Mouse (Mus musculus) intestine, embryonic 14.5 days (tissue): Measurements from ENCODE around the gene Glyctk. TPM values are rescaled to one million over a fixed set of nuclear protein-coding genes. Genes with fewer than 3 reads are reported as not detected.

ENCODE experiments used
- ATAC-seq: fragments of 200-750 bp; cut with Nextera tagmentation; replicated peaks from 2 replicates; pipeline ENCODE4 v1.8.0; 2017; ENCODE audit warnings: low read depth, moderate number of reproducible peaks, moderate TSS enrichment, moderate library complexity; ENCODE audit not compliant: low FRiP score, low TSS enrichment
- DNase-seq: peaks from one replicate; pipeline ENCODE4 v3.0.0-alpha.2; 2018; ENCODE audit warnings: low spot score
- H3K27ac ChIP-seq: fragments of 300-500 bp; sonication (generic); 2 replicates; pipeline ENCODE4 v1.5.1; 2014; ENCODE audit warnings: low read depth, mild to moderate bottlenecking, control low read depth
- H3K27me3 ChIP-seq: fragments of 300-500 bp; sonication (generic); replicated peaks from 2 replicates; pipeline ENCODE4 v1.6.1; 2014; ENCODE audit warnings: low read length, control low read depth; ENCODE audit not compliant: control insufficient read depth, insufficient read depth
- H3K36me3 ChIP-seq: fragments of 300-500 bp; sonication (generic); 2 replicates; pipeline ENCODE4 v1.6.1; 2014; ENCODE audit warnings: low read length, control low read depth; ENCODE audit not compliant: control insufficient read depth, insufficient read depth
- H3K4me1 ChIP-seq: fragments of 300-500 bp; sonication (generic); replicated peaks from 2 replicates; pipeline ENCODE4 v1.6.1; 2014; ENCODE audit warnings: low read length, control low read depth, mixed read lengths; ENCODE audit not compliant: control insufficient read depth, insufficient read depth
- H3K4me2 ChIP-seq: fragments of 300-500 bp; sonication (generic); 2 replicates; pipeline ENCODE4 v1.6.1; 2014; ENCODE audit warnings: low read length
- H3K4me3 ChIP-seq: fragments of 300-500 bp; sonication (generic); 2 replicates; pipeline ENCODE4 v1.5.1; 2014; ENCODE audit warnings: low read depth, low read length, control low read depth, mixed read lengths
- H3K9ac ChIP-seq: fragments of 300-500 bp; sonication (generic); 2 replicates; pipeline ENCODE4 v1.6.1; 2014; ENCODE audit warnings: mild to moderate bottlenecking, low read length
- H3K9me3 ChIP-seq: fragments of 300-500 bp; sonication (generic); 2 replicates; pipeline ENCODE4 v1.6.1; 2016; ENCODE audit warnings: low read length, control low read depth; ENCODE audit not compliant: control insufficient read depth
- WGBS: fragments of 180-500 bp; shearing (Covaris S2); extraction: QIAGEN DNeasy Blood & Tissue Kit; methylation state at CpG from one replicate; pipeline ENCODE4 v1.1.7; 2014; 5-methylcytosine and 5-hydroxymethylcytosine counted together
- polyA plus RNA-seq: library from polyadenylated mRNA; unstranded; fragments of >200 nt; fragmentation: Nextera tagmentation; extraction: Ambion mirVana; gene quantifications from 2 replicates; pipeline ENCODE4 v1.2.1, GENCODE M21; 2014

Gene Glyctk
- polyA plus RNA-seq, result 1.7 TPM in 2 replicates

GRCm38 (mm10) chr9:106158037-106158491, at the start of gene Glyctk:
TSS of gene Glyctk (minus strand) at chr9:106158138.
- no peak within 1 kb of the TSS for H3K4me2 ChIP-seq
- H3K27me3 ChIP-seq, result no peaks in the 10 kb centered on the region
- no peak within 1 kb of the TSS for H3K27ac ChIP-seq
- H3K4me1 ChIP-seq, result no peaks in the 10 kb centered on the region; the same call in 1 of the 2 replicates
- no peak within 1 kb of the TSS for H3K9ac ChIP-seq
- 66% methylated on average over 6 of the region's 6 CpGs for WGBS
- no peak within 1 kb of the TSS for H3K4me3 ChIP-seq
- H3K9me3 ChIP-seq, result no peaks in the 10 kb centered on the region
- no peaks in the 10 kb centered on the region for H3K36me3 ChIP-seq
- DNase-seq, result no peak
- ATAC-seq, result no peak

DNA sequence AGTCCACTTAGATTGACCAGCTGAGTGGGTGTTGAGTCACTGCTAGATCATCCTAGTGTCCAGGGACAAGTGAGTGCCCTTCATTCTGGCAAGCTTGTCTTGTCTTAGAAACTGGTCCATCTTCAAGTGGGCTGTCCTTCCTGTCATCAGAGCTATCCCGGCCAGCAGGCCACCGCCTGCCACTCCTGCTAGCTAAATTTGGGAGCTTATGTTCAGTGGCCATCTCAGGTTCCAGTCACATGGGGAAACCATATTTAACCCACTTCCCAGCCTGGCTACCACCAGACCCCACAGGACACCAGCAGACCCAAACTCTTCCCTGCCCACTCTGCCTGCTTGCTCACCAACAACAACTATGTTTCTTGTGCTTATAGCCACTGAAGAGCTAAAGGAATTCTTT, 48.6 kb upstream of the Glyctk start:
- peaks cover 18% of the 10 kb centered on the region for H3K4me1 ChIP-seq
- no peak overlapping the region for H3K4me3 ChIP-seq
- ATAC-seq, result no peak
- WGBS, result 71% methylated on average over 2 of the region's 2 CpGs
- H3K36me3 ChIP-seq, result peaks cover 24% of the 10 kb centered on the region
- no peaks in the 10 kb centered on the region for H3K9me3 ChIP-seq
- no peaks in the 10 kb centered on the region for H3K27me3 ChIP-seq
- no peak overlapping the region for H3K9ac ChIP-seq
- no peak overlapping the region for H3K4me2 ChIP-seq
- H3K27ac ChIP-seq, result no peak overlapping the region
- DNase-seq, result no peak

DNA sequence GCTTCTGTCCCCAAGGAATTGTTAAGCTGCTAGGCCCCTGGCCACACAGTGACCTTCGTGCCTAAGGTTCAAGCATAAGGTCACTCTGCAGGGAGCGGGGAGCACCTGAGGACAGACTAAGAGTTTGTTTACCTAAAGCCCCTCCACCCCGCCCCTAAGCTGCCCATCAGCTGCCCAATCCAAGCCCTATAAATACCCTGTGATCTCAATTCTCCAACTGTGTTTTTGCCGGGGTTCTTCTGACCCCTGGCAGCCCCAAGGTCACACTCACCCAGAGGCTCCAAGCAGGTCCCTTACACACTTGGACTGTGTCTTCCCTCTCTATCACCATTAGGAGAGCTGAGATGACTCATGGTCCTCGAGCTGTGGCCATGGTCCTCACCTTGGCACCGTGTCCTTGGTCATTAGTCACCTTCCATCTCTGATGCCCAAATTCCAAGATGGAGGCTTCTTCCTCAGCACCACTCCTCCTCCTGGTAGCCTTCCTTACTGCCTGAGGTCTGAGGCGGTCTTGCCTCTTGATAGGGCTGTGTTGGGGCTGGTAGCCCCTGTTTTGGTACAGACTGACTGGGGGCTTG, 47.9 kb upstream of the Glyctk start:
- Histone ChIP-seq H3K9me3 (no peaks in the 10 kb centered on the region), H3K36me3 (peaks cover 24% of the 10 kb centered on the region), H3K4me1 (peaks cover 18% of the 10 kb centered on the region), H3K27ac (no peak overlapping the region), H3K4me2 (no peak overlapping the region), H3K9ac (no peak overlapping the region), H3K27me3 (no peaks in the 10 kb centered on the region), H3K4me3 (no peak overlapping the region)
- no peak for DNase-seq
- whole genome bisulfite sequencing, result 68% methylated on average over 7 of the region's 7 CpGs
- ATAC-seq, result no peak

GRCm38 (mm10) chr9:106203990-106204851, 46.3 kb upstream of the Glyctk start:
- Histone ChIP-seq H3K4me1 (peaks cover 24% of the 10 kb centered on the region), H3K9ac (peak overlapping the region; percentile 1; the same call in 1 of the 2 replicates), H3K27me3 (no peaks in the 10 kb centered on the region), H3K36me3 (peaks cover 16% of the 10 kb centered on the region), H3K4me2 (peak overlapping the region; percentile 66), H3K27ac (no peak overlapping the region), H3K9me3 (no peaks in the 10 kb centered on the region), H3K4me3 (peak overlapping the region; percentile 63; the same call in 1 of the 2 replicates)
- WGBS, result 65% methylated on average over 7 of the region's 7 CpGs
- ATAC-seq (no peak), DNase-seq (no peak)

DNA sequence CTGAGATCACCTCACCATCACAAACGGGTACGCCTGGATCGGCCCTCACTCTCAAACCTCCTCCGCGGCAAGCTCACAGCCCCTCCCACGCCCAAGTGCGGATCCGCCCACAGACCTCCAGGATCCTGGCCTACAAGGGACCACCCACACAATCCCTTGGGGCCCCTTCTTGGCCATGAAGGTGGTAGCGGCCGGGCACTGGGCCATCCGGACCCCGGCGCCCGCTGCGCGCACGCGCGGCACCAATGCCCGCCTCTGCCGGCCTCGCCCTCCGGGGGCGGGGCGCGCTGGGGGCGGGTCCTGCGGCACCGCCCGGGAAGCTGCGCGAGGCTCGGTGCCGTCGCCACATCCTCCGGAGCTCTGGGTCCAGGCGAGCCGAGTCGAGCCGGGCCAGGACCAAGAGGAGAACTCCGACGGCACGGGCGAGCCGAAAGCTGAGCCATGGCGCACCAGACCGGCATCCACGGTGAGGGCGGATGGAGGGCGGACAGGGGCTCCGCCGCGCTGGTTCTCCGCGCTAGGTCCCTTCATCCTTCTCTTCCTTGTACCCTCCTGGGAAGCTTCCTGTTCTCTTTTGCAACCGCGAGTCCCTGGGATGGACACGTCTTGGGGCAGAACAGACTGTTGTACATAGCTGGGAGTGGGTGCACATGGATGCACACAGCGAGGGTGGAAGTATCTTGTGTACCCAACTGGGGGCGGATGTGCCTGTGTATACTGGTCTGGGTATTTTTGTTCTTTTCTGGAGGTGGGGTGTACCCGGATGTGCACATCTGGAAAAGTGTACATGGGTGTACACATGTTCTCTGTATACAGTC, 45.1 kb upstream of the Glyctk start, which contains the start of gene Twf2:
Gene Twf2, plus strand, starts transcription at position 290 of the 818 bp plus-strand sequence.
- peaks cover 7% of the 10 kb centered on the region for H3K36me3 ChIP-seq
- H3K27me3 ChIP-seq, result no peaks in the 10 kb centered on the region
- ATAC-seq, result peak; percentile 88
- H3K4me3 ChIP-seq, result peak within 1 kb of the TSS; percentile 63
- 1% methylated on average over 61 of the region's 61 CpGs for WGBS
- H3K4me2 ChIP-seq, result peak within 1 kb of the TSS; percentile 66
- H3K4me1 ChIP-seq, result peaks cover 29% of the 10 kb centered on the region
- peak; percentile 94 for DNase-seq
- H3K9me3 ChIP-seq, result no peaks in the 10 kb centered on the region
- H3K9ac ChIP-seq, result peak within 1 kb of the TSS; percentile 58
- H3K27ac ChIP-seq, result peak within 1 kb of the TSS; percentile 63; the same call in 1 of the 2 replicates

GRCm38 (mm10) chr9:106201895-106202294, 44.0 kb upstream of the Glyctk start:
- Histone ChIP-seq H3K9ac (no peak overlapping the region), H3K27me3 (no peaks in the 10 kb centered on the region), H3K4me1 (peaks cover 29% of the 10 kb centered on the region), H3K27ac (no peak overlapping the region), H3K4me3 (0 out of 2 replicates have a peak overlapping the region, but pooled peaks have one; percentile 63), H3K9me3 (no peaks in the 10 kb centered on the region), H3K4me2 (peak overlapping the region; percentile 66), H3K36me3 (peaks cover 3% of the 10 kb centered on the region; the same call in 1 of the 2 replicates)
- no peak for DNase-seq
- 84% methylated on average over 3 of the region's 3 CpGs for WGBS
- ATAC-seq, result no peak

DNA sequence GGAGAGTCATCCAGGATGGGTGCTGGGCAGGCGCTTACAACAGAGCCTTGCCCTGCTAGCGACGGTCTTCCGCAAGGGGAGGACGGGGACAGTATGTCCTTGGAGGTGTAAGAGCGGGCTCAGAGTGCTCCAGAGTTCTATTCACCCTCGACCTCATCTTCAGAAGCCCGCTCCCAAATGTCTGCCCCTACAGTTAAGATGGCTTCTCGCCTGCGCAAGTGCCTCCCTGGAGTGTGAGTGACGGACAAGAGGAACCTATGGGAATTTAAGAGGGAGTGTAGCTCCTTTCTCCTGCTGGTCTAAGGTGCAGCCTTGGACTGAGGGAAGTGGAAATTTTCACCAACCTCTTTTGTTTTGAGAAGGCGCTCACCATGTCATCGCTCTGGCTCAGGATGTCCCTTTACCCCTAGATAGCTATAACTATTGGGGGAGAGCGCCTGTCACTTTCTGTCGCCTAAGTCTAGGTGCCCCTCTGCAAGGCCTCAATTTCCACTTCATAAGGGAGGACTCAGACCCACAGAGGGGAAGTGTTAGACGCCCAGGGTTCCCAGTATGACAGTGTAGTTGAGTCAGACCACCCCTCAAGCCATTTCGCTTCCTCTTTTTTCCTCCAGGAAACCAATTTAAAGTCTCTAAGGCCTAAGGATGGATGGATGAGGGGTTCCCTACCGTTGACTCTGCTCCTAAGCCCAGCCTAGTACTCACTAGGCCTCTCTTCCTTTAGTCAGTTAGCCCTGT, 41.8 kb upstream of the Glyctk start, which contains the start of gene Ppm1m:
Gene Ppm1m, minus strand, starts transcription at position 212 of the 738 bp plus-strand sequence.
- H3K4me2 ChIP-seq, result peak within 1 kb of the TSS; percentile 70
- WGBS, result 46% methylated on average over 18 of the region's 18 CpGs
- no peaks in the 10 kb centered on the region for H3K9me3 ChIP-seq
- H3K9ac ChIP-seq, result peak within 1 kb of the TSS; percentile 66
- DNase-seq, result no peak
- H3K36me3 ChIP-seq, result peaks cover 14% of the 10 kb centered on the region
- peak within 1 kb of the TSS; percentile 27; the same call in 1 of the 2 replicates for H3K27ac ChIP-seq
- peak within 1 kb of the TSS; percentile 62 for H3K4me3 ChIP-seq
- H3K27me3 ChIP-seq, result no peaks in the 10 kb centered on the region
- no peak; the same call in 1 of the 2 replicates for ATAC-seq
- peaks cover 29% of the 10 kb centered on the region for H3K4me1 ChIP-seq
